Mouse (Mus musculus): ENCODE measurements around the gene Tgm2.

GRCm38 (mm10) chr2:158170394-158170793 is 24.2 kb upstream of the Tgm2 start:
- TF ChIP-seq ZNF384 (IDR thresholded peaks at IDR 0.05; ENCODE audit: low read depth, low read length) (no peak), HCFC1 (IDR thresholded peaks at IDR 0.05; ENCODE audit: borderline replicate concordance, insufficient read depth, low read length) (no peak), CHD2 (IDR thresholded peaks at IDR 0.05; ENCODE audit: low read depth, low read length) (no peak), ZC3H11A (IDR thresholded peaks at IDR 0.05; ENCODE audit: borderline replicate concordance, low read depth, low read length) (no peak)
